Mouse (Mus musculus) intestine, embryonic 16.5 days (tissue): ENCODE measurements around the gene Cbx7. TPM values are rescaled to one million over a fixed set of nuclear protein-coding genes. Genes with fewer than 3 reads are reported as not detected.
"Not testable (repeated sequence)": the region's sequence is repeated elsewhere in the genome, so short reads cannot be mapped to it uniquely, and the experiment has no call there.

ENCODE experiments used
- ATAC-seq: fragments of 200-750 bp; cut with Nextera tagmentation; 2 replicates; pipeline ENCODE4 v1.8.0; 2017; ENCODE audit warnings: moderate TSS enrichment, moderate library complexity
- H3K27ac ChIP-seq: fragments of 300-500 bp; sonication (generic); 2 replicates; pipeline ENCODE4 v1.5.1; 2014; ENCODE audit warnings: mild to moderate bottlenecking, low read length
- H3K27me3 ChIP-seq: fragments of 300-500 bp; sonication (generic); replicated peaks from 2 replicates; pipeline ENCODE4 v1.6.1; 2014; ENCODE audit warnings: low read length, control low read depth, mixed read lengths; ENCODE audit not compliant: control insufficient read depth, insufficient read depth
- H3K36me3 ChIP-seq: fragments of 300-500 bp; sonication (generic); 2 replicates; pipeline ENCODE4 v1.6.1; 2014; ENCODE audit warnings: low read length, control low read depth; ENCODE audit not compliant: control insufficient read depth, insufficient read depth
- H3K4me1 ChIP-seq: fragments of 300-500 bp; sonication (generic); 2 replicates; pipeline ENCODE4 v1.6.1; 2014; ENCODE audit warnings: low read length, control low read depth, mixed read lengths; ENCODE audit not compliant: control insufficient read depth, insufficient read depth
- H3K4me2 ChIP-seq: fragments of 300-500 bp; sonication (generic); 2 replicates; pipeline ENCODE4 v1.6.1; 2014; ENCODE audit warnings: low read depth, low read length, control low read depth
- H3K4me3 ChIP-seq: fragments of 300-500 bp; sonication (generic); 2 replicates; pipeline ENCODE4 v1.5.1; 2014; ENCODE audit warnings: mild to moderate bottlenecking, low read length
- H3K9ac ChIP-seq: fragments of 300-500 bp; sonication (generic); 2 replicates; pipeline ENCODE4 v1.6.1; 2014; ENCODE audit warnings: low read depth, low read length
- H3K9me3 ChIP-seq: fragments of 300-500 bp; sonication (generic); 2 replicates; pipeline ENCODE4 v1.6.1; 2016; ENCODE audit warnings: low read length, control low read depth; ENCODE audit not compliant: control insufficient read depth
- WGBS: fragments of 180-500 bp; shearing (Covaris S2); extraction: QIAGEN DNeasy Blood & Tissue Kit; methylation state at CpG from one replicate; pipeline ENCODE4 v1.1.7; 2014; 5-methylcytosine and 5-hydroxymethylcytosine counted together
- polyA plus RNA-seq: library from polyadenylated mRNA; unstranded; fragments of >200 nt; fragmentation: Nextera tagmentation; extraction: Ambion mirVana; gene quantifications from 2 replicates; pipeline ENCODE4 v1.2.1, GENCODE M21; 2015

The Cbx7 gene
- polyA plus RNA-seq, 1 experiment from 2014 or later = 3.7 TPM

- not testable (repeated sequence) for H3K27me3 ChIP-seq, H3K27ac ChIP-seq, H3K9ac ChIP-seq, H3K4me1 ChIP-seq, H3K9me3 ChIP-seq, H3K36me3 ChIP-seq, H3K4me3 ChIP-seq, ATAC-seq, H3K4me2 ChIP-seq
- 92% methylated on average over 3 of the region's 3 CpGs for WGBS
Measured at GRCm38 (mm10) chr15:79909006-79909405, 61.9 kb downstream of the Cbx7 start.

GRCm38 (mm10) chr15:79906855-79907254 lies 64.1 kb downstream of the Cbx7 start:
- Histone ChIP-seq H3K27ac (no peak overlapping the region), H3K4me3 (no peak overlapping the region), H3K9me3 (no peaks in the 10 kb centered on the region), H3K4me1 (no peaks in the 10 kb centered on the region), H3K4me2 (no peak overlapping the region), H3K36me3 (no peaks in the 10 kb centered on the region), H3K27me3 (no peaks in the 10 kb centered on the region), H3K9ac (no peak overlapping the region)
- WGBS = 30% methylated on average over 14 of the region's 14 CpGs
- ATAC-seq = peak; percentile 52; the same call in 1 of the 2 replicates

- H3K36me3 ChIP-seq = no peaks in the 10 kb centered on the region
- no peak overlapping the region for H3K4me2 ChIP-seq
- no peak overlapping the region for H3K4me3 ChIP-seq
- H3K9ac ChIP-seq = no peak overlapping the region
- no peaks in the 10 kb centered on the region for H3K27me3 ChIP-seq
- H3K27ac ChIP-seq = no peak overlapping the region
- no peak for ATAC-seq
- H3K4me1 ChIP-seq = no peaks in the 10 kb centered on the region
- H3K9me3 ChIP-seq = no peaks in the 10 kb centered on the region
- 69% methylated on average over 12 of the region's 12 CpGs for WGBS
Measured at GRCm38 (mm10) chr15:79905211-79905610, 65.7 kb downstream of the Cbx7 start.

- H3K4me1 ChIP-seq, H3K4me2 ChIP-seq, H3K9ac ChIP-seq, H3K36me3 ChIP-seq, H3K27ac ChIP-seq, H3K9me3 ChIP-seq, H3K27me3 ChIP-seq, H3K4me3 ChIP-seq, ATAC-seq: not testable (repeated sequence)
- WGBS = 81% methylated on average over 11 of the region's 11 CpGs
Measured at GRCm38 (mm10) chr15:79904678-79905077, 66.2 kb downstream of the Cbx7 start.

GRCm38 (mm10) chr15:79903963-79904362 lies 67.0 kb downstream of the Cbx7 start:
- Histone ChIP-seq H3K4me1 (no peaks in the 10 kb centered on the region), H3K27me3 (no peaks in the 10 kb centered on the region), H3K27ac (no peak overlapping the region), H3K4me3 (no peak overlapping the region), H3K9me3 (no peaks in the 10 kb centered on the region), H3K9ac (no peak overlapping the region), H3K36me3 (no peaks in the 10 kb centered on the region), H3K4me2 (no peak overlapping the region)
- ATAC-seq = no peak

DNA sequence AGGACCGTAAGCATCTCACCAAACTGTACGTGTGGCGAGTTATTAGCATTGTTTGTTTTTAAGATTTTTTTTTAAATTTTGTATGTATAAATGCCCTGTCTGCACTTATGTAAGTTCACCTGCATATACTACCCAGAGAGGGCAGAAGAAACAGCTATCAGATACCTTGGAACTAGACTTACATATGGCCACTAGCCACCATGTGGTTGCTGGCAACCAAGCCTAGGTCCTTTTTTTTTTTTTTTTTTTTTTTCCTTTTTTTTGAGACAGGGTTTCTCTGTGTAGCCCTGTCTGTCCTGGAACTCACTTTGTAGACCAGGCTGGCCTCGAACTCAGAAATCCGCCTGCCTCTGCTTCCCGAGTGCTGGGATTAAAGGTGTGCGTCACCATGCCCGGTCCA lies 67.8 kb downstream of the Cbx7 start:
- not testable (repeated sequence) for H3K9ac ChIP-seq, H3K9me3 ChIP-seq, H3K36me3 ChIP-seq, ATAC-seq, H3K27ac ChIP-seq, H3K4me1 ChIP-seq, H3K4me3 ChIP-seq, H3K27me3 ChIP-seq, H3K4me2 ChIP-seq
- WGBS = 96% methylated on average over 8 of the region's 8 CpGs

DNA sequence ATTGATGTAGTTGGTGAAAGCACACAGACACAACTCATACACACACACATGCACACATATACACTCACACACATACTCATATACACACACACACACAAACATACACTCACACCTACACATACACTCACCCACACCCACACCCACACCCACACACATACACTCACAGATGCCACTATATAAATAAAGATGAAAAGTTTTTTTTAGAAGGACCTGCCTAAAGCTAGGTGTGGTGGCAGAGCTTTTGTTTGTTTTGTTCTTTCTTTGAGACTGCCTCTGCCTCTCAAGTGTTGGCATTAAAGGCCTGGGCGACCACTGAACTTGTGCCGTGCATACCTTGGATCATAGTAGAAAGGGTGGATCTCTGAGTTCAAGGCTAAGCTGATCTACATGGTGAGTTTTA lies 69.5 kb downstream of the Cbx7 start:
- H3K9ac ChIP-seq = no peak overlapping the region
- no peak overlapping the region for H3K4me2 ChIP-seq
- no peaks in the 10 kb centered on the region for H3K36me3 ChIP-seq
- ATAC-seq = no peak
- 72% methylated on average over 2 of the region's 2 CpGs for WGBS
- no peaks in the 10 kb centered on the region for H3K27me3 ChIP-seq
- no peak overlapping the region for H3K27ac ChIP-seq
- no peaks in the 10 kb centered on the region for H3K4me1 ChIP-seq
- H3K9me3 ChIP-seq = no peaks in the 10 kb centered on the region
- no peak overlapping the region for H3K4me3 ChIP-seq

DNA sequence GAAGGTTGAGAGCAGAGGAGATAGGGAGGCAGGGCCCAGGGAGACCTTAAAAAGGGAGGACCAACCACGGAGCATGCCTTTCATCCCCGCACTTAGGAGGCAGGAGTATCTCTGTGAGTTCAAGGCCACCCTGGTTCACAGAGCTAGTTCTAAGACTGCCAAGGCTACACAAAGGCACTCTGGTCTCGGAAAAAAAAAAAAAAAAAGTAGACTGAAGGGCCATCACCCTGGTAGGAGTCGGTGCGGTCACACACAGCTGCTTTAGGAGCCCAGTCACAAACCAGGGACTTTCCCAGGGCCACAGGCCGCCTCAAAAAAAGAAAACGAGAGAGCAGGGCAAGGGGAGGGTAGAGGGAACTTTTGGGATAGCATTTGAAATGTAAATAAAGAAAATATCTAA lies 70.2 kb downstream of the Cbx7 start:
- Histone ChIP-seq H3K4me1 (no peaks in the 10 kb centered on the region), H3K9me3 (no peaks in the 10 kb centered on the region), H3K36me3 (no peaks in the 10 kb centered on the region), H3K27ac (no peak overlapping the region), H3K27me3 (no peaks in the 10 kb centered on the region), H3K4me2 (no peak overlapping the region), H3K4me3 (no peak overlapping the region), H3K9ac (no peak overlapping the region)
- WGBS = 68% methylated on average over 7 of the region's 7 CpGs
- ATAC-seq = no peak

GRCm38 (mm10) chr15:79899828-79900510 lies 71.0 kb downstream of the Cbx7 start:
- Histone ChIP-seq H3K9ac (no peak overlapping the region), H3K27me3 (no peaks in the 10 kb centered on the region), H3K36me3 (no peaks in the 10 kb centered on the region), H3K4me3 (no peak overlapping the region), H3K27ac (no peak overlapping the region), H3K9me3 (no peaks in the 10 kb centered on the region), H3K4me2 (no peak overlapping the region), H3K4me1 (no peaks in the 10 kb centered on the region)
- ATAC-seq = no peak
- 80% methylated on average over 6 of the region's 6 CpGs for whole genome bisulfite sequencing

DNA sequence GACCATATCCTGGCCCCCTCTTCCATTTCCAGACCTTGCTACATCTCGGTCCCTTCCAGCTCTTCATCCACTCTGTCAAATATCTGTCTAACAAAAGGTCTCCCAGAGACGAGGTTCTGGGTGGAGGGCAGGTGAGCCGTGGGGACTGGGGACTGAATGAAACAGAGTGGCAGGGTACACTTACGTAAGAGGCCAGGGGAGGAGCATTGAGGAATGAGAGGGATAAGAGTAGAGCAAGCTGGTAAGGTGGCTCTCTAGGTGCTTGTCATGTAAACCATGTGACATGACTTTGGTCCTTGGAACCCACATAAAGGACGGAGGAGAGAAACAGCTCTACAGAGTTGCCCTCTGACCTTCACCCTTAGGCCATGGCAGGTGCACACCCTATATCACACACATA lies 71.9 kb downstream of the Cbx7 start:
- no peak for ATAC-seq
- no peaks in the 10 kb centered on the region for H3K36me3 ChIP-seq
- H3K9ac ChIP-seq = no peak overlapping the region
- no peaks in the 10 kb centered on the region for H3K27me3 ChIP-seq
- H3K4me3 ChIP-seq = no peak overlapping the region
- H3K4me2 ChIP-seq = no peak overlapping the region
- H3K4me1 ChIP-seq = 0 out of 2 replicates have a peak, but pooled peaks cover under 1% of the 10 kb centered on the region
- WGBS = 83% methylated on average over 5 of the region's 5 CpGs
- H3K9me3 ChIP-seq = no peaks in the 10 kb centered on the region
- H3K27ac ChIP-seq = no peak overlapping the region
